Comparison of ENCODE assay signal across 22 mouse cellular contexts in the genomic region with DNA sequence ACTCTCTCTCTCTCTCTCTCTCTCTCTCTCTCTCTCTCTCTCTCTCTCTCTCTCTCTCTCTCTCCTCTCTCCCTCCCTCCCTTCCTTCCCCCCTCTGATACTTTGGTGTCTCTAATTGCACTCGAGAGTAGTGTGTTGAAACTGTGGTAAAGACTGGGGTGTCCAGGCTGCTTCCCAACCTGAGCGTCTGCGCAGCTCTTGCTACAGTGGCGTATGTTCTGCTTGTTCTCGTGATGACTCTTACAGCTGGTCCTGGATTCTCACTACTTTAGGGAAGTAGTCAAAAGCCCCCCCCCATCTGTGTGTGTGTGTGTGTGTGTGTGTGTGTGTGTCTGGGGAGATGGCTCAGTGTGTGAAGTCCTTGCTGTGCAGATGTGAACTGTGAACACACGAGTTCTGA.
"Had no signal": no experiment of that assay in that cellular context is flagged by ENCODE, and none has a peak within 500 bp of the region (broad histone marks: within the 10 kb centered on the region; RNA-seq: fewer than 3 reads in every experiment).

No protein-coding gene starts in this region.

- H3K4me3 ChIP-seq: liver, embryonic 15.5 days; lung, embryonic 15.5 days; midbrain, embryonic 13.5 days; midbrain, embryonic 15.5 days; myocyte; neural tube, embryonic 13.5 days; neural tube, embryonic 15.5 days; stomach, embryonic 15.5 days had no signal

- H3K36me3 ChIP-seq: liver, embryonic 15.5 days; lung, embryonic 15.5 days; midbrain, embryonic 13.5 days; midbrain, embryonic 15.5 days; neural tube, embryonic 13.5 days; neural tube, embryonic 15.5 days; stomach, embryonic 15.5 days had no signal

- H3K27ac ChIP-seq: liver, embryonic 15.5 days; lung, embryonic 15.5 days; macrophage; midbrain, embryonic 13.5 days; midbrain, embryonic 15.5 days; neural tube, embryonic 13.5 days; neural tube, embryonic 15.5 days; stomach, embryonic 15.5 days; stomach, postnatal 0 days had no signal

- H3K4me1 ChIP-seq: liver, embryonic 15.5 days; lung, embryonic 15.5 days; midbrain, embryonic 15.5 days; stomach, embryonic 15.5 days had no signal

- H3K9me3 ChIP-seq: liver, embryonic 15.5 days; lung, embryonic 15.5 days; midbrain, embryonic 13.5 days; midbrain, embryonic 15.5 days; neural tube, embryonic 13.5 days; neural tube, embryonic 15.5 days; stomach, embryonic 15.5 days had no signal

- H3K27me3 ChIP-seq: liver, embryonic 15.5 days; lung, embryonic 15.5 days; midbrain, embryonic 13.5 days; midbrain, embryonic 15.5 days; neural tube, embryonic 13.5 days; neural tube, embryonic 15.5 days; stomach, embryonic 15.5 days had no signal

- ATAC-seq: liver, postnatal 0 days; lung, postnatal 0 days had no signal

- H3K4me2 ChIP-seq: liver, embryonic 15.5 days; lung, embryonic 15.5 days; midbrain, embryonic 11.5 days; midbrain, embryonic 13.5 days; midbrain, embryonic 15.5 days; neural tube, embryonic 13.5 days; neural tube, embryonic 15.5 days; stomach, embryonic 15.5 days had no signal

- H3K9ac ChIP-seq: liver, embryonic 15.5 days; liver, postnatal 0 days; lung, embryonic 15.5 days; midbrain, embryonic 13.5 days; midbrain, embryonic 15.5 days; neural tube, embryonic 13.5 days; neural tube, embryonic 15.5 days; stomach, embryonic 15.5 days had no signal

- DNase-seq: liver, postnatal 0 days; lung, adult 2 months; lung, postnatal 14 days; lung, postnatal 36 days; retina, postnatal 1 day; right cerebral cortex, adult 18-20 months; right cerebral cortex, postnatal 14 days; thymus, adult 2 months; thymus, postnatal 25 days; thymus, postnatal 4 days had no signal
